Mouse (Mus musculus) retina, postnatal 1 day (tissue): ENCODE data around the gene Prr23a1.
A peak's percentile ranks its signal among the peaks of the same experiment; 100 is the strongest.

Experiments used
- DNase-seq: peaks from one replicate; pipeline ENCODE4 v3.0.0-alpha.2; 2012

Prr23a1 gene

DNA sequence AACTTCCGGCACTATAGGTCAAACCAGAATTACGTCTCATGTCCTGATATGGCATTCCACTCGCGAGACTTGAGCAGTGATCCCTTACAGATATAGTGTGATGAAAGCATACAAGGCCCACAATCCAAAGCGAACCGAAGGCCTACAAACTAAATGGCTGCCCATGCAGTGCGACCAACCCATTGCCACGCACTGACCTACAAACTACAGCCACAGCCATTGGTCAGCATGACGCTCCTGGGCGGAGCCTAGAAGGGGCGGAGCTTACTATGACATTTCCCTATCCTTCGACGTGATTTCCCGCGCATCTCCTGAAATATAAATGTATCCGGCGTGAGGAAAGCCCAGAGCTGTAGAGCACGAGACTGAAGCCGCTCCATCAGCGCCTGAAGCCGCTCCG is at the start of gene Prr23a1:
Prr23a1 (plus strand) TSS at position 387 of the 400 bp plus-strand sequence.
- DNase-seq: peak; percentile 10

DNA sequence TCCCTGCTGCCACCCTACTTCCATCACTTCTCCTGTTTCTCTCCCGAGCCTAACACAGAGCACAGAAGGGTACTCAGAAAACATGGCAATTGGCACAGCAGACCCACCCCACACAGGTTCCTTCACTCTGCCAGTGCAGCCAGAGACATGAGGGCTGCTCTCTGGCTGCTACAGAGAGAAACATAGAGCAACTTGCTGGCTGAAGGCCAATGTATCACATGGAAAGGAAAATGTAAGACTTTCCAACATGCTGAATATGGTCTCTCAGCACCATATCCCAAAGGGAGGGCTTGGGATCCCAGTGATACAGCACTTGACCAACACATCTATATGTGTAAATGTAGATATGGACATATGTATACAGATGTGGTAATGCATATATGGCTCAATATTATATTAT is 43.3 kb upstream of the Prr23a1 start:
- no peak for DNase-seq

DNA sequence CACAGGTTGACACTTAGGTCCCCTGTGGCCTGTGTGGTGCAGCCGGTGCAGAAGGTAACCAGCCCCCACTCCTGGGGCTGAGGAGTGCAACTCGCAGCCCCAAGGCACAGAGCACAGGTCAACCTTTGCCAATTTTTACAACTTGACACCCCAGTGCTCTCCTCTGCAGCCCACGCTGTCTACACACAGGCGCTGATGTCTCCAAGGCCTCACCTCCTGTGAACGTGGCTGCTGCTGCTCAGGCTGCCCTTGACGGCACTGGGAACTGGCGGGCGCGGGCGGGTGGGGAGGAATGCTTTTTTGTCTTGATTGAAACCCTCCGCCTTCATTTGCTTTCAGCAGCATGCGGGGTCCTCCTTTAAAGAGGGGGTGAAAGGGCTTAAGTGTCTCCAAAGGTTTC is 38.3 kb upstream of the Prr23a1 start:
- no peak for DNase-seq

DNA sequence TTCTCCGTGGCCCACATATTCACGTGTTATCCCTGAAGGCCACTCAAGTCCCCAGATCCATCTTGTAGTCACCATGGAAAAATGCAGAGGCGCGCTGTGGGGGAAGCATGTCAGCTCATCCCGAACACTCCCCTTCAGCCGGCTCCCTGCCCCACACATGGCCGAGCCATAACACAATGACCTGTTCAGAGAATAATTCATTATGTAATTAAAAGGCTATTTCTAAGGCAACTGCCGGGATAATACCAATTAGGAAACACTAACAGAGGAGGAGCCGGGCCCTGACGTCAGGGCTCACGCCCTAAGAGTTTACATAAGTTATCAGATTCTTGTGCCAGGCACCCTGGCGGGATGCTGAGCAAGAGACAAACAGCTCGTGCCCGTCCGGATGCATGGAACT is 36.8 kb upstream of the Prr23a1 start:
- DNase-seq: peak; percentile 5

DNA sequence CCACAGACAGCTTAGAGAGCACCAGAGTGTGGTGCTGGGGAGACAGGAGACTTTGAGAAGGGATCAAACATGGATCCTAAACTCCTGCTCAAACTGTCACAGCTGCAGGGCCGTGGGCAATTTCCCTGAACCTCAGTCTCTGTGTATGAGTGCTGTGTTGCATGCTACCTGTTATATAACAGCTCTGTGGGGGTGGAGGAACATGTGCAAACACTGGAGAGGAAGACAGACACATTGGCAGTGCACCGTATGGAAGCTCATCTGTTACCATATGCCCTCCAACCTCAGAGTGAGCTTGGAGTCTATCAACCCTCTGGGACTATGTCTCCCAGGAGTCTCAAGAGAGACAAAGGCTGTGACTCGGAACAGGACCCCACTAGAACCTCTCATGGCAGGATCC is 36.4 kb upstream of the Prr23a1 start:
- no peak for DNase-seq

DNA sequence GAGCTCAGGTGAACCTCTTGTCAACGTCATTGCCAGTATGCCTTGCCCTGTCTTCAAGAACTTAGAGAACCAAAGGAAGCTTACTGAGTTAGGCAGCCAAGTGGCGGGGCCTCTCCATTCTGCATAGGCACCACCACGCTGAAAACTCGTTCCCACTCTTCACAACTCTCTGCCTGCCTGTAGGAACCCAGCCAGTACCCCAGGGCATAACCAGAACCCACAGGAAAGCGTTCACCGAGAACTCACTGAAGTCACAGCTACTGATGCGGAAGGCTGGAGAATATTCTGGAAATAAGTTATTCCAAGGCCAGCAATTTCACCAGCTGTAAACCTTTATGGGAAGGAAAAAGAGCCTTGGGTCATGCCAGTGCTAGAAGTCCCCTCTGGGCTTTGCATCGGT is 34.7 kb upstream of the Prr23a1 start:
- DNase-seq: no peak

DNA sequence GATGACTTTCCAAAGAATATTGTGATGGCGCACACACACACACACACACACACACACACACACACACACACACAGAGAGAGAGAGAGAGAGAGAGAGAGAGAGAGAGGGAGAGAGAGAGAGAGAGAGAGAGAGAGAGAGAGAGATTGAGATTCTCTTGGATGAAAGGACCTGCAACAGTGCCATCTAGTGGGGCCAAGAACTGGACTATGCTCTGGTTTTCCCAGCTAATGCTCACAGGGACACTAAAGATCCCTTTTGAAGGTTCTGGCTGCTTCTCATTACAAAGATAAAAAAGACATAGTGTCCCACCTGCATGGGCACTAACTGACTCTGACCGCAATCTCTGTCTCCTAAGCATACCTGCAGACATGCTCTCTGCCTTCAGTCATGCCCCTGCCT is 32.8 kb upstream of the Prr23a1 start:
- peak; percentile 63 for DNase-seq

DNA sequence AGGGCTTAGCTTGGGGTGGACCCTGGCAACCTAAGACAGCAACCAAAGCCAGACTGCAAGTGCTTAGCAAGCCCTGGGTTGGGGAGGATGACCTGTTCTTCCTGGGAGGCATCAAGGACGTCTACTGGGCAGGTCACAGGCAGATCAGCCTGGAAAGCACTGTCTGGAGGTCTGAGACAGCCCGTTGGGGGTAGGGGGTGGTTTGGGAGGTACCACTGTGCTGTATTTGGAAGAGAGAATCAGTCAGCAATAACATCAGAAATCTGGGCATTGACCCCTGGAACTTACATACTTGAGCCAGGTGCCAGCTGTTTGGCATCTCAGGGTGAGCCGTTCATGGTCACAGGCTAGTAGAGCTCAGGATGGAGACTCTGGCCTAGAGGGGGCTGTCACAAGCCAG is 26.2 kb upstream of the Prr23a1 start:
- no peak for DNase-seq

DNA sequence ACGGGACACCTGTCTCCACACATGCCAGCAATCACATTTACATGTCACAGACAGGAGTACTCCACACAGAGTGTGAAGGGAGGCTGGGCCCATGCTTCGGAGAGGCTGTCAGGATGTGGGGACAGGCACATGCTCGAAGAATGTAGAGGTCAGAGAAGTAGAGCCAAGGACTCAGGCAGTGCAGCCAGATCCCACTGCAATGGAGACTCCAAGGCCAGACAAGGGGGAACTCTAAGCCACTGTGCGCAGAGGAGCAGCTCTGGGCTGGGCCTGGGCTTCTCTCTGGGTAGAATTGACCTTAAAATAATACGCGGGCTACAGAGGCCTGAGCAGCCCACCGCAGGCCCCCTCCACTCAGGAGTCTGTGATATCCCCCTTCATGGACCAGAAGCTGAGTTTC is 24.7 kb upstream of the Prr23a1 start:
- DNase-seq: no peak

DNA sequence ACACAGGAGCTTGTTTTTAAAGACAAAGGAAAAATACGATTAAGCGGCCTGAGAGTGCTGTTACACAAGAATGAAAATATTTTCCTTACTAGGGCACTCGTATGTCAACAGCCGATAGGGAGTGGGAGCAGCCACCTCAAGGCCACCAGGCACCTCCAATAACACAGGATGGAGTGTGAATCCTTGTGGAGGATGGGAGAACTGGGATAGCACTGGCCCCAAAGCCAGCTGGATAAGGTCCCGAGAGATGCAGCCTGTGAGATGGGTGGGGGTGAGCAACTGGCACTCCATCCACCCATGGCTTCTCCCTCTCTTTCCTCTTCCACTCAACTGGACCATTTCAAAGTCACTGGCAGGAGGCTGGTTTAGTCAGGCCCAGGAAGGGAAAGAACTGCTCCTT is 23.3 kb upstream of the Prr23a1 start:
- DNase-seq: no peak

DNA sequence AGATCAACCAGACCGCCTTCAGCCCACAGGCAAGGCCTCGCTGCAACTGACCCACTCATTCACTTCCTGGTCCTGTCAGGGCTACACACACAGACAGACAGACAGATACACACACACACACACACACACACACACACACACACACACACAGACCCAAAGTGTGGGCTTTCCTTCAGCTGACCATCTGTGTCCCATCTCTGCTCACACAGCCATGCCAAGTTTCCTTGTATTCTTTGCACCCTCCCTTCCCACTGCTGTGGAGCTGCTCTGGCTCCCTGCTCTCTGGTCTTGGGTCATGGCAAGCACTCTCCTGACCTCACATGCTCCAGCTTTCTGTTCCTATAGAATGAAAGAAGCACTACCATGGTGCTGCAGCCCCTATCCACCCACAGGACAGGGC is 22.8 kb upstream of the Prr23a1 start:
- DNase-seq: no peak

DNA sequence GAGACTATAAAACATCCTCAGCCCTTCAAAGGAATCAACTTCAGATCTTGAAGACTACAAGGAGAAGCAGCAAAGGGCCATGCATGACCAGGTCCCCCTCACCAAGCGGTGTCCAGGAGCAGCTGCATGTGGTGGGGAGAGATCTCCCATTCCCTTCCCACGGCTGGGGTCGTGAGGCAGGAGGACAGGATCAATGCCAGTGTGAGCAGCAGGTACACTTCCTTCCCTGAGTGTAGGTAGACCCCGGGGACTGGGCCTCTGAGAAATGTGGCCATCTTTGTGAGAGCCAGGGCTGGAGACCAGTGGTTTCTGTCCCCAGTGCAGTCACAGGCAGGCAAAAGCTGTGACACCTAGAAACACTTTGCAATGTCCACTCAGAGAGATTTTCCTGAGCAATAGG is 21.8 kb upstream of the Prr23a1 start:
- no peak for DNase-seq

DNA sequence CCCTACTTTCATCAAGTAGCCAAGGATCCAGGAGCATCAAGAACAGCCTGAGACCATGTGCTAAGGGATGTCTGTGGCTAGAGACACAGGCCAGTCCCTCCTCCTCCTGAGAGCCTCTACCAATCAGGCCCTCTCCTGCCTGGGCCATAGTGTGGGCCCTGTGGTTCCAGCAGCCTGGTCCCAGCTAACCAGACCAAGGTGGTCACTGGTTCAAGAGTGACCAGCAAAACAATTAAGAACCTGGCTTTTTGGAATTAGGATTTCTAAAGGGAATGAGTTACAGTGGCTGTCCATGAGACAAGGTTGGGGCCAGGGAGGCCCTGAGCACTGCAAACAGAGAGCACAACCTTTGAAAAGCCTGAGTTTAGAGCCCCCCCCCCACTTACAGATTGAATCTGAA is 21.2 kb upstream of the Prr23a1 start:
- DNase-seq: no peak

DNA sequence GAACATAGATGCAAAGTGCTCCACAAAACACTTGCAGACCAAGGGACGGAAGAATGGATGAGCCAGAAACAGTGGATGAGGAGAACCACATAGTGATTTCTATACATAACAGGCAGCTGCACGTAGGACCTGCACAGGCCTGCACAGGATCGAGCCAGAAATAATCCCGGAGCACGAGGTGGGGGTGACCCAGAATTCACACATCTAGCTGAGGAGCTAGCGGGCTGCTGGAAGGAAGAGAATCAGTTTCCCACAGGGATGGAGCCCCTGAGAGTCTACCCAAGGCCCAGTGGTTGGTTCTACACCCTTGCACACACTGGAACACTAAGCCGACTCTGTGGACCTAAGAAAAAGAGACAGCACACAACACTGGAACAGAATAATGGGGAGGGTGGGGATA is 18.5 kb upstream of the Prr23a1 start:
- DNase-seq: no peak

DNA sequence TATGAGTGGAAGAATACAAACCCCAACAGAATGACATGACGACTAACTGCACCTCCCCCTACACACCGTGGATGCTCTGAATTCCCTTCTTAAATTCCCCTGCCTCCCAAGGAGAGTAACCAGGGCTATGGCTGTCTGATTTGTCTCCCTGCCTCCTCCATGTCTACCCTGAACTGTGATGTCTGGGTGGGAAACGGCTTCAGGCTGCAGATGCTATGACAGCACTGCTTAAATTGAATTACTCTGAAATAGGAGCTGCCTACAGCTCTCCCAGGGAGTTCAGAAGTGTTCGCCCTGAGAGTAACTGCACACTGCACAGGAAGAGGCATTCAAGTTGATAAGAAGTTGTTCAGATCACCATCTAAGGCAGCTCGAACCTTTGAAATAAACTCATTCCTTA is 12.8 kb upstream of the Prr23a1 start:
- no peak for DNase-seq

DNA sequence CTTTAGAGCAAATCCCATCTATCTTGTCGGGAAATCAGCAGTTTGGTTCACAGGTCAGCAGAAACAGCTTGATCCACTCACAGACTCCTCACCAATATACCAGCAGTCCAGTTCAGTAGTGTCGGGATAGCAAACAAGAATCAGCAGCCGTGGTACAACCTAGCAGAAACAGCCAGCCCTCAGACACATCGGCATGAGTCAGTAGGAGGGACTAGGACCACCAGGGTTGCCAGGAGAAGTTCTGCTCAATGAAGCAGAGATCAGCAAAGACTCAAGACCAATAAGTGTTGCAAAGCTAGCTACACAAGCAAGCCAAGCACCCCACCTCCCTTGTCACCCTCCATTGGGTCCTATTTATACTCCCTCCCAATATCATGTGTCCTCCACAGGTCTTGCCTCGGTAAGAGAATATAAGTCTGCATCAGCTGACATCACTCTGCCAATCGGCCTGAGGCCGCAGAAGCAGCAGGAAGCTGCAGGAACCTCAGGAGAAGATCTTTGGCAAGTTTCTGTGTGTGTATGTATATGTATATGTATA is 4.7 kb upstream of the Prr23a1 start:
- no peak for DNase-seq

DNA sequence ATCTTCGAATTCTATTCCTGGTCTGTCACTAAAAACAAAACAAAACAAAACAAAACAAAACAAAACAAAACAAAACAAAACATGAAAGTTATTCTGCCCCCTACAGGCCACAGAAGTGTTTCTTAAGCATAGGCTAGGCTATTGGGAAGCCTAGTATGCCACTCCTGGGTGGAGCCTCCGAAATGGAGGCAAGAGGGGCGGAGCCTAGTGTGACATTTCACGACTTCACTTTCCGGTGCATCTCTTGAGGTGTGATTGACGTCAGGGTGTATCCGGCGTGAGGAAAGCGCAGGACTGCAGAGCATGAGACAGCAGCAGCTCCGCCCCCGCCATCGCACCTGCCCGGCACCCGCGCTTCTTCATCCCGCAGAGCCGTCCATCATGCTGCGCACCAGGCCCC is 13.9 kb downstream of the Prr23a1 start, which contains the start of gene Prr23a2:
Prr23a2 (plus strand) TSS at position 285 of the 400 bp plus-strand sequence.
- DNase-seq: no peak

DNA sequence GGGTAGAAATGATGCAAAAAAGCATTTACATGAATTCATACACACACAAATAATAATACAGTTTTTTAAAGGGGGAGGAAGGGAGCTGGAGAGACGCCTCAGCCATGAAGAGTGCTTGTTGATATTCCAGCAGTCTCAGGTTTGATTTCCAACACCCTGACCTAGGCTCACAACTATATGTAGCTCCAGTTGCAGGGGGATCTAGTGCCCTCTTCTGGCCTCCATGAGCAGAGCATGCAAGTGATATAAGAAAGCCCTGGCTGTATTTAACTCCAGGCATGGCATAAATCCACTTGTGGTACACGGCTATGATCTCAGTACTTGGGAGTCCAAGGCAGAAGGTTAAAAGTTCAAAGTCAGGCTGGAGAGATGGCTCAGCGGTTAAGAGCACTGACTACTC is 21.2 kb downstream of the Prr23a1 start:
- peak; percentile 10 for DNase-seq

DNA sequence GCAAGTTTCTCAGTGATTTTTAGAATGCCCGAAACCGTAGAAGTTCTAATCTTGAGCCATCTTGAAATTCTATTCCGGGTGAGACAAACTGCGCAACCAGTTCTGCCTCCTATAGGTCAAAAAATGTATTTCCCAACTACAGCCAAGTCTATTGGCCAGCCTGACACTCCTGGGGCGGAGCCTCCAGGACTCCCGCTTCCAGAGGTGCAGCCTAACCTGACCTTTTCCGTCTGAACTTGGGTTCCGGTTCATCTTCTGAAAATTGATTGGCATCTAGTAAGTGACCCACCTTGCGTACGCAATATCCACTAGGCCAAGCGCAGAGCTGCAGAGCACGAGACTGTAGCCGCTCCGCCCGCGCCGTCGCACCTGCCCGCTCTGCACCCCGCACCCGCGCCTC is 22.3 kb downstream of the Prr23a1 start, which contains the start of gene Prr23a3:
Prr23a3 (plus strand) TSS at position 197 of the 400 bp plus-strand sequence.
- DNase-seq: no peak
